Mouse (Mus musculus) CH12.LX (cell line): ENCODE measurements around the gene Prdm5. TPM values are rescaled to one million over a fixed set of nuclear protein-coding genes. Genes with fewer than 3 reads are reported as not detected.

Experiments
- DNase-seq: peaks from one replicate; pipeline ENCODE4 v3.0.0-alpha.2; 2013; ENCODE audit errors: extremely low read depth
- H3K27ac ChIP-seq: 2 replicates; pipeline ENCODE4 v1.5.1; 2012; ENCODE audit warnings: low read depth, mild to moderate bottlenecking, control low read depth, moderate library complexity; ENCODE audit not compliant: insufficient read depth
- H3K27me3 ChIP-seq: replicated peaks from 2 replicates; pipeline ENCODE3; 2012; ENCODE audit warnings: inconsistent platforms
- H3K36me3 ChIP-seq, 2 experiments: replicated peaks in 1 of 2; 2 replicates each; pipeline versions ENCODE3 to v1.6.1; 2012; ENCODE audit warnings: inconsistent platforms in 1 of 2, low read length in 1 of 2, mild to moderate bottlenecking in 1 of 2, mixed read lengths in 1 of 2, moderate library complexity in 1 of 2; ENCODE audit not compliant: control insufficient read depth in 1 of 2, insufficient read depth in 1 of 2
- H3K4me1 ChIP-seq, 2 experiments: 2 replicates each; pipeline ENCODE4 v1.6.1; 2012; ENCODE audit warnings: inconsistent platforms in 1 of 2, moderate library complexity in 1 of 2; ENCODE audit not compliant: insufficient read depth in 2 of 2, control insufficient read depth in 1 of 2
- H3K4me2 ChIP-seq: 2 replicates; pipeline ENCODE4 v1.6.1; 2012; ENCODE audit warnings: low read depth, mild to moderate bottlenecking, control low read depth; ENCODE audit not compliant: poor library complexity, insufficient read depth, severe bottlenecking
- H3K4me3 ChIP-seq, 3 experiments: fragments of 150-350 bp in 1 of 3; sonication (generic) in 1 of 3; replicated peaks in 1 of 3; 2 replicates each; pipeline versions ENCODE3 to v1.5.1; 2011 to 2012; ENCODE audit warnings: low read depth in 2 of 3, low read length in 2 of 3, mild to moderate bottlenecking in 2 of 3, moderate library complexity in 2 of 3, control low read depth in 1 of 3, improper control_type of control experiment in 1 of 3, inconsistent platforms in 1 of 3, mixed read lengths in 1 of 3; ENCODE audit not compliant: poor library complexity in 1 of 3
- H3K79me2 ChIP-seq: replicated peaks from 2 replicates; pipeline ENCODE4 v1.6.1; 2012; ENCODE audit warnings: mild to moderate bottlenecking, moderate library complexity; ENCODE audit not compliant: control insufficient read depth, poor library complexity, insufficient read depth, severe bottlenecking; ENCODE audit errors: extremely low read depth
- H3K9ac ChIP-seq: 2 replicates; pipeline ENCODE4 v1.6.1; 2012; ENCODE audit warnings: low read depth, mild to moderate bottlenecking, control low read depth, moderate library complexity; ENCODE audit not compliant: insufficient read depth
- H3K9me3 ChIP-seq: replicated peaks from 2 replicates; pipeline ENCODE3; 2012; ENCODE audit warnings: low read length, inconsistent platforms, mixed read lengths
- BHLHE40 ChIP-seq: IDR thresholded peaks from 2 replicates; pipeline ENCODE4 v1.6.1; 2011; ENCODE audit warnings: mild to moderate bottlenecking, low read depth, low read length, improper control_type of control experiment
- CHD2 ChIP-seq: IDR thresholded peaks from 2 replicates; pipeline ENCODE4 v1.6.1; 2011; ENCODE audit warnings: low read length, improper control_type of control experiment
- CTCF ChIP-seq, 2 experiments: IDR thresholded peaks in 1 of 2; conservative IDR thresholded peaks in 1 of 2; 2 replicates each; pipeline ENCODE4 v1.5.1; 2011 to 2012; ENCODE audit warnings: low read depth in 2 of 2, low read length in 2 of 2, improper control_type of control experiment in 1 of 2, inconsistent platforms in 1 of 2, mild to moderate bottlenecking in 1 of 2, moderate library complexity in 1 of 2
- ELF1 ChIP-seq: IDR thresholded peaks from 2 replicates; pipeline ENCODE4 v1.6.1; 2014; ENCODE audit warnings: low read depth, mild to moderate bottlenecking, inconsistent platforms, low read length, improper control_type of control experiment
- EP300 ChIP-seq: IDR thresholded peaks from 2 replicates; pipeline ENCODE4 v1.6.1; 2011; ENCODE audit warnings: low read length, improper control_type of control experiment
- GABPA ChIP-seq: IDR thresholded peaks from 2 replicates; pipeline ENCODE4 v1.6.1; 2012; ENCODE audit warnings: low read depth, low read length, improper control_type of control experiment, inconsistent platforms; ENCODE audit not compliant: insufficient replicate concordance
- HCFC1 ChIP-seq: IDR thresholded peaks from 2 replicates; pipeline ENCODE4 v1.6.1; 2012; ENCODE audit warnings: low read depth, mild to moderate bottlenecking, inconsistent platforms, low read length, improper control_type of control experiment
- IRF4 ChIP-seq: IDR thresholded peaks from 2 replicates; pipeline ENCODE4 v1.6.1; 2014; ENCODE audit warnings: low read depth, mild to moderate bottlenecking, inconsistent platforms, low read length, improper control_type of control experiment
- JUN ChIP-seq: IDR thresholded peaks from 2 replicates; pipeline ENCODE4 v1.6.1; 2011; ENCODE audit warnings: low read depth, mild to moderate bottlenecking, low read length, improper control_type of control experiment, moderate library complexity; ENCODE audit not compliant: insufficient read depth
- JUND ChIP-seq: conservative IDR thresholded peaks from 2 replicates; pipeline ENCODE4 v1.6.1; 2011; ENCODE audit warnings: low read depth, low read length, improper control_type of control experiment
- KAT2A ChIP-seq: IDR thresholded peaks from 2 replicates; pipeline ENCODE4 v1.6.1; 2012; ENCODE audit warnings: low read length, improper control_type of control experiment, inconsistent platforms; ENCODE audit not compliant: insufficient replicate concordance
- MAX ChIP-seq: IDR thresholded peaks from 2 replicates; pipeline ENCODE4 v1.6.1; 2011; ENCODE audit warnings: low read length, improper control_type of control experiment
- MAZ ChIP-seq: IDR thresholded peaks from 2 replicates; pipeline ENCODE4 v1.6.1; 2012; ENCODE audit warnings: low read depth, mild to moderate bottlenecking, inconsistent platforms, low read length, improper control_type of control experiment, moderate library complexity
- MEF2A ChIP-seq: IDR thresholded peaks from 2 replicates; pipeline ENCODE4 v1.6.1; 2014; ENCODE audit warnings: low read depth, mild to moderate bottlenecking, inconsistent platforms, low read length, improper control_type of control experiment, borderline replicate concordance
- MYC ChIP-seq: IDR thresholded peaks from 2 replicates; pipeline ENCODE4 v1.6.1; 2011; ENCODE audit warnings: low read depth, mild to moderate bottlenecking, improper control_type of control experiment, low read length
- NELFE ChIP-seq: IDR thresholded peaks from 2 replicates; pipeline ENCODE4 v1.6.1; 2011; ENCODE audit warnings: low read depth, low read length, improper control_type of control experiment
- NRF1 ChIP-seq: IDR thresholded peaks from 2 replicates; pipeline ENCODE4 v1.6.1; 2014; ENCODE audit warnings: low read depth, mild to moderate bottlenecking, inconsistent platforms, low read length, improper control_type of control experiment, moderate library complexity
- POLR2A ChIP-seq: IDR thresholded peaks from 2 replicates; pipeline ENCODE4 v1.6.1; 2011; ENCODE audit warnings: low read depth, mild to moderate bottlenecking, improper control_type of control experiment, low read length
- SIN3A ChIP-seq: IDR thresholded peaks from 2 replicates; pipeline ENCODE4 v1.6.1; 2012; ENCODE audit warnings: low read length, improper control_type of control experiment, inconsistent platforms
- SMC3 ChIP-seq: IDR thresholded peaks from 2 replicates; pipeline ENCODE4 v1.6.1; 2011; ENCODE audit warnings: low read depth, low read length, improper control_type of control experiment
- TBP ChIP-seq: conservative IDR thresholded peaks from 2 replicates; pipeline ENCODE4 v1.6.1; 2011; ENCODE audit warnings: low read depth, low read length, improper control_type of control experiment
- ZNF384 ChIP-seq: IDR thresholded peaks from 2 replicates; pipeline ENCODE4 v1.6.1; 2012; ENCODE audit warnings: low read depth, low read length, improper control_type of control experiment, inconsistent platforms
- dilution Hi-C: fragments of 300-500 bp; cut with MboI; formaldehyde crosslinking; loops from 2 replicates; pipeline ENCODE4 v1.14.3; 2020; ENCODE audit warnings: low sequenced_read_pairs; ENCODE audit not compliant: extremely low pct_unique_long_range_greater_than_20kb, extremely low pct_ligation_motif_present
- in situ Hi-C: fragments of 300-500 bp; cut with MboI; formaldehyde crosslinking; loops from 3 replicates; pipeline ENCODE4 v1.14.3; 2019; ENCODE audit warnings: low sequenced_read_pairs, low pct_ligation_motif_present, low pct_unique_long_range_greater_than_20kb, mixed read lengths
- polyA plus RNA-seq: library from polyadenylated mRNA; unstranded; fragments of >175 nt; gene quantifications from 2 replicates; pipeline ENCODE4 v1.2.1, GENCODE M21; 2012; ENCODE audit warnings: low read depth; ENCODE audit not compliant: insufficient read length
- total RNA-seq, 2 experiments: library from RNA; depleted of rRNA; stranded (reverse); fragments of 300-350 nt in 1 of 2; fragments of >200 nt in 1 of 2; gene quantifications; 2 replicates each; pipeline ENCODE4 v1.2.3; 2012 to 2014

Prdm5 gene
- total and polyA plus RNA-seq, 3 experiments = not detected

GRCm38 (mm10) chr6:65798390-65798789 is 19.6 kb downstream of the Prdm5 start:
- H3K79me2 ChIP-seq = no peaks in the 10 kb centered on the region
- H3K4me2 ChIP-seq = no peak overlapping the region
- dilution Hi-C loops (no loop called here), in situ Hi-C loops (no loop called here)
- H3K9me3 ChIP-seq = no peaks in the 10 kb centered on the region
- TF ChIP-seq MAX (no peak), JUND (no peak), EP300 (no peak), BHLHE40 (no peak), POLR2A (no peak), NRF1 (no peak), HCFC1 (no peak), MAZ (no peak), ELF1 (no peak), SMC3 (no peak), CHD2 (no peak), SIN3A (no peak), TBP (no peak), KAT2A (no peak), ZNF384 (no peak), GABPA (no peak), CTCF (conservative IDR thresholded peaks at IDR 0.05 in 1 of 2, IDR thresholded peaks at IDR 0.05 in 1 of 2; ENCODE audit: low read depth in 2 of 2, low read length in 2 of 2) (no peak), IRF4 (no peak), MEF2A (no peak)
- no peak for DNase-seq
- no peak overlapping the region for H3K9ac ChIP-seq
- no peaks in the 10 kb centered on the region for H3K27me3 ChIP-seq
- H3K4me3 ChIP-seq = no peak overlapping the region
- H3K4me1 ChIP-seq = peaks cover 0 to 7% of the 10 kb centered on the region in 2 experiments; a peak in 2 of 4 replicates
- H3K27ac ChIP-seq = no peak overlapping the region
- H3K36me3 ChIP-seq = no peaks in the 10 kb centered on the region

GRCm38 (mm10) chr6:65811685-65812084 is 32.9 kb downstream of the Prdm5 start:
- Histone ChIP-seq H3K4me2 (no peak overlapping the region), H3K36me3 (no peaks in the 10 kb centered on the region), H3K4me1 (no peaks in the 10 kb centered on the region), H3K9ac (no peak overlapping the region), H3K79me2 (no peaks in the 10 kb centered on the region), H3K27me3 (no peaks in the 10 kb centered on the region), H3K4me3 (no peak overlapping the region), H3K9me3 (no peaks in the 10 kb centered on the region), H3K27ac (no peak overlapping the region)
- TF ChIP-seq CHD2 (no peak), TBP (no peak), KAT2A (no peak), JUN (no peak), HCFC1 (no peak), NELFE (no peak), MYC (no peak)
- dilution Hi-C loops (no loop called here), in situ Hi-C loops (no loop called here)
- DNase-seq = no peak
